Comparison of ENCODE assay signal across 23 mouse cellular contexts in the genomic region with DNA sequence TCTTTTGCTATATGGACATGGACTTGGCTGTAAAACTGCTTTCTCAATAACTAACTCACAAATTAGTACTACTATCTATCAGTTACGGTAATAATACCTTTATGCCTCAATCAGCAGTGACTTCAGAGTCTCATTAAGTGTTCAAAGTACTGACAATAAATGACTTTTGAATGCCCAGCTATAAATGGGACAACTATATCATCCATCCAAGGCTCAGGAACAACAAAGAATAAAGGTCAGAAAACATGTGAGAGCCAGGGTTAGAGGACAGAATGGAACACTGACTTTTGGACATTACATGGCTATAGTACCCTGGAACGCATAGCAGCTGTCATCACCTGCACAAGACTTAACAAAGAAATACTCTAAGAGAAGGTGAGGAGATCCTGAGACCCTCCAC.
"Had no signal": no experiment of that assay in that cellular context is flagged by ENCODE, and none has a peak within 500 bp of the region (broad histone marks: within the 10 kb centered on the region; RNA-seq: fewer than 3 reads in every experiment).

No protein-coding gene starts in this region.

- H3K4me1 ChIP-seq: hindbrain, embryonic 13.5 days; hindbrain, embryonic 15.5 days; limb, embryonic 13.5 days; limb, embryonic 15.5 days had no signal

- ATAC-seq: forebrain, postnatal 0 days; hindbrain, postnatal 0 days had no signal

- H3K9me3 ChIP-seq: heart, embryonic 15.5 days; hindbrain, embryonic 15.5 days; limb, embryonic 13.5 days; limb, embryonic 15.5 days; liver, embryonic 13.5 days had no signal

- DNase-seq: forebrain, postnatal 0 days; gastrocnemius, postnatal 14 days; gastrocnemius, postnatal 36 days; heart, adult 11 months; heart, adult 2 months; heart, postnatal 14 days; heart, postnatal 36 days; kidney, adult 18-20 months; kidney, adult 8-10 months; kidney, postnatal 10 days; kidney, postnatal 25 days; kidney, postnatal 4 days; left cerebral cortex, postnatal 4 days; liver, embryonic 13.5 days had no signal

- H3K4me3 ChIP-seq: heart, adult 2 months; heart, embryonic 13.5 days; heart, embryonic 15.5 days; hindbrain, embryonic 13.5 days; hindbrain, embryonic 15.5 days; layer of hippocampus, adult 2 months; limb, embryonic 13.5 days; limb, embryonic 15.5 days; liver, embryonic 13.5 days had no signal

- H3K9ac ChIP-seq: forebrain, postnatal 0 days; heart, embryonic 13.5 days; heart, embryonic 15.5 days; hindbrain, embryonic 13.5 days; hindbrain, embryonic 15.5 days; limb, embryonic 13.5 days; limb, embryonic 15.5 days; liver, embryonic 13.5 days had no signal

- H3K27me3 ChIP-seq: heart, embryonic 13.5 days; heart, embryonic 15.5 days; hindbrain, embryonic 13.5 days; hindbrain, embryonic 15.5 days; limb, embryonic 13.5 days; liver, embryonic 13.5 days had no signal

- H3K27ac ChIP-seq: heart, adult 2 months; heart, embryonic 13.5 days; heart, embryonic 15.5 days; hindbrain, embryonic 13.5 days; hindbrain, embryonic 15.5 days; hindbrain, postnatal 0 days; layer of hippocampus, adult 2 months; limb, embryonic 13.5 days; limb, embryonic 15.5 days; liver, embryonic 13.5 days had no signal

- H3K4me2 ChIP-seq: heart, embryonic 11.5 days; heart, embryonic 13.5 days; heart, embryonic 15.5 days; hindbrain, embryonic 13.5 days; hindbrain, embryonic 15.5 days; limb, embryonic 13.5 days; limb, embryonic 15.5 days; liver, embryonic 13.5 days had no signal

- H3K36me3 ChIP-seq: hindbrain, embryonic 13.5 days; hindbrain, embryonic 15.5 days; limb, embryonic 15.5 days had no signal
